Mouse (Mus musculus): Measurements from ENCODE around the gene Enpep.

Gene Enpep

DNA sequence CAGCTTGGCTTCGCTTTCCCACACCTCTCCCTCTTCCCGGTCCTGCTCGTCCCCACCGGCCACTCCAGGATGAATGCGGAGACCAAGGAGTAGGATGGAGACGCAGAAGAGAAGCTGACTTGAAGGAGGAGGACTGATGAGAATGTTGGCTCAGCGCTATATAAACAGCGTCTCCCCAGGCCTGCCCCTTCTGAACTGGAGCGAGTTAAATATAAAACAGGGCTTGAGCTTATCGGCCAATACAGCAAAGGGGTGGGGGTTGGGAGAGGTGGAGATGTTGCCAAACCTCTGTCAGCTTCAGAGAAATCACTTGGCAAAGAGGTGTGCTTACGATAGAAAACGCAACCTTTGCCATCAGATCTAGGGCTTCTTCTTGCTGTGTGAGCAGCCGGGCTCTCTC is at the start of gene Enpep:
TSS of gene Enpep (minus strand) at position 135 of the 400 bp plus-strand sequence.
- peak; percentile 4 for DNase-seq (ENCODE audit: low spot score)

DNA sequence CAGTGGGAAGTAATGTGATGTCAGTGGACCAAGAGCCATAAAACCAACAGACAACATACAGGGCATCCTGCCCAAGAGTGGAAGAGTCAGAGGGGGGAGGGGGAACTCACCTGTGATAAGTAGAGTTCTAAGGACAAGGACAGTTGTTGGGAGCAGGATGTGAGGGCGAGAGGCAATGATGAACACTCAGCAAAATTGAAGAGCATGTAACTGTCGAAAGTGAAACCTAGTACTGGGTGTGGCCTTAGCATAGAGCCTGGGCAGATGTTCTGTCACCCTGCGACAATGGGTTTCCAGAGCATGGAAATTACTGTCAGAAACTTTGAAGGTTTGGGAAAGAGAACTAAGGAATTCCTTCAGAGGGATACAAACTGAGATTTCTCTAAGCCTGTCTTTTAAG is 46.6 kb upstream of the Enpep start:
- DNase-seq (ENCODE audit: low spot score): no peak

DNA sequence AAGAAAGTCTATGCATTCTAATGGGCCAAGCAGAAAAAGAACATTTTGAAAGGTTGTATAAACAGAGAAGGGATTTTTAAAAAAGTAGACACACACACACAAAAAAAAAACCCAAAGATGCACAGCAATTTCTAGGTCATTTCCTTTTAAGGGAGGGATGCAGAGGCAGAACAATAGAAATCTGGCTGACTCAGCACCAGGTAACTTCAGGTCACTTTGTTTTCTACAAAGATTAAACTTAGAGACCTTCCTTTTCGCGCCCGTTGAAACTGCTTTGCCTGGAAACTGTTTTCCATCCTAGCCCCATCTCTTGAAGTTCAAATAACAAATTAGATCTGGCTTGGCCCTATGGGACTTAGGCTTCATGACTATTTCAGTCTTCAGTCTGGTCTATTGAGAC is 42.6 kb upstream of the Enpep start:
- no peak for DNase-seq (ENCODE audit: low spot score)

DNA sequence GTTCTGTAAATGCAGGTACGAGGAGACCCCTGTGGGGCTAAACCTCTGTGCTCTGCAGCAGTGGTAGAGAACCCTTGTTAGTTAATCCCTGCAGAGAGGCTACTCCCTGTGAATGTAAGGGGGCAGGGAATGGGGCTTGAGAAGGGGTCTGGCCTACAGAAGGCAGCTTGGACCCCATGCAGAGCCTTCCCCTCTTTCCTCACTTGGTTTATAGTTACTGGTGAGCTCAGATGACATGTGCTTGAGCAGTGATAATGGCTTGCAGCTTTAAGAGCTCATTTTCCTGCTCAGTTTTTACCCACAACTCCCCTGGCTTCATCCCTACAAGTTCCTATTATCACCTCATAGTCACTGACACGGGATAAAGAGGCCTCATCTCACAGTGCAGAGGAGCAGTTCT is 40.6 kb upstream of the Enpep start:
- no peak for DNase-seq (ENCODE audit: low spot score)

DNA sequence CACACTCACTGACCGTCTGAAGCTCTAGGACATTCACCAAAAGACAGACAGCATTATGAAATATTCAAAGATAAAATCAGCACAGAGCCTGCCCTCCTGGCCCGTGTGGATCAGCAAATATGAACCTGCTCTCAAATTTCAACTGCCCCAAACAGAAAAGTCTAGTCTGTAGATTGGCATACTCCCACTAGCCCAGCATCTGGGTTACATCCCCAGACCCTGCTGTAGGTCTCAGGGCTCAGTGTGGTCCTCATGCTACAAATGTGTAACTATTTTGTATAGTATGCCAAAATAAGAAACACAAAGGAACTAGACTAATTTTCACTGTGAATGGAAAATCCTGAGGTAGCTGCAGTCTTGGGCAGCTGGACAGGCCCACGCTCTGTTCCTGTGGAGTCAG is 37.0 kb upstream of the Enpep start:
- DNase-seq (ENCODE audit: low spot score): no peak

DNA sequence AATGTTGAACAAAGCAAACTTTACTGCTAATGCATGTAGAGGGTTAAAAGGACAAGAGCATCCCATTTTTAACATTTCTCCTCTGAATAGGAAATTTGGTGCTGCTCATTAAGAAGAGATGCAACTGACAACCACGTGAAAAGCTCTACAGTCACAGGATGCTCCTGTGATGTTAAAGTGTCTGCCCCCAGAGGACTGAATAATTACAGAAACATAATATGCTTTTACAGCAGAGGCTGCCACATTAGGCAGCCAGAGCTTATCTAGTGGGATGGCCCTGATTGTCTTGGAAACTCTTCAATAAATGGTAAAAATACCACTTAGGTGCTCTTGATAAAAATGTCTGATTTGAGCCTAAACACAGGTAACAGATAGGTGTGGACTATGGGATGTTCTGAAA is 33.4 kb upstream of the Enpep start:
- DNase-seq (ENCODE audit: low spot score): no peak

DNA sequence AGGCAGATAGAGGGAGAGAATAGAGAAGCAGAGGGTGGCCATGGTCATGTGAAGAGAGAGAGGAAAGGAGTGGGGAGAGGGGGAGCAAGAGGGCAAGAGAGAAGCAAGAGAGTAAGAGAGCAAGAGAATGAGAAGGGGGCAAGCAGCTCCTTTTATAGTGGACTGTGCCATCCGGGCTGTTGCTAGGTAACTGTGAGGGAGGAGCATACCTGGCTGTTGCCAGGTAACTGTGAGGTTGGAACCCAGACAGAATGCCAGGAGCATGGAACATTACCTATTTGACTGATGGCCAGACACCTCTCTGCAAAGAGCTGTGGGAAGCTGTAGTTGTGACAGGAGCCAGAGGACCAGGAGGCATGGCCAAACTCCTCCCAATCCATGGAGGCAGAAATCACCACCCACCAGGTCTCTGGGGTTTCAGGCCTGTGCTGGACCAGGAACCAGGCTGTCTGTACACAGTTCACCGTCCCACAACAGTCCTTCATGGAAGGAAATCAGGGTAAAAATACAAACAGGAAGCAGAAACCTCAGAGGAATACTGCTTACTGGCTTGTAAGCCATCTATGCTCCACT is 32.4 kb upstream of the Enpep start:
- DNase-seq (ENCODE audit: low spot score): no peak

DNA sequence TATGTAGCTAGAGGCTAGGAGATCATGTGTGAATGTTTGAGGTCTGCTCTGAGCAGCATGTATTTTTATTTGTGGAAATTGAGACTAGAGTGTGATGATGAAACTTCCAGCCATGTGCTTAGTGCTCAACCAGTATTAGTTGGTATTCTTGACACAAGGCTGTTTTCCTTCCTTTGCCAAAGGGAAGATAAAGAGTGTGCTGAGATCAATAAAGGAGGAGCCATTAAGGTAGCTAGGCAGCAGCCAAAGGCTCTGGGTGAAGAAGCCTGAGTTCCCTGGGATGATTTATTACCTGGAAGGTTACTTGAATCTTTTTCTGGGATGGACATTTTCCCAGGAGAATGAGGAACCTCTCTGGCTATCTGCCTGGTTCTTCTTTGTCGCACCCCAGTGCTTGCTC is 30.9 kb upstream of the Enpep start:
- DNase-seq (ENCODE audit: low spot score): no peak

DNA sequence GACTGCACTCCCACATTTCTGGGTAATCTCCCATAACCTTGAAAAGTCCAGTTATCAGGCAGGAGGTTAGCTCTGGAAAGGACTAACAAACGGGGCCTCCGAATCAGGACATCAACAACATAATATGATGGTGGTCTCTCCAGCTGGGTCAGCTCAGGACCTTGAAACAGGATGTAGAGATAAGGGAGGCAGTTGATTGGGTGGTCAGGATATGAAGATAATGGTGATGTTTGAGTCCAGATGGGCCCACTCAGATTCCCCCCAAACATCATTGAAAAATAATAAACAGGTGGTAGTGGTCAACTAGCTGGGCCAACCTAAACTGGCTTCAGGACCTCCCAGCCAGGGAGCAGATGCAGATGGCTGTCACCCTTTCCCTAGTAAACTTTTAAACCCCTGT is 25.6 kb upstream of the Enpep start:
- no peak for DNase-seq (ENCODE audit: low spot score)

DNA sequence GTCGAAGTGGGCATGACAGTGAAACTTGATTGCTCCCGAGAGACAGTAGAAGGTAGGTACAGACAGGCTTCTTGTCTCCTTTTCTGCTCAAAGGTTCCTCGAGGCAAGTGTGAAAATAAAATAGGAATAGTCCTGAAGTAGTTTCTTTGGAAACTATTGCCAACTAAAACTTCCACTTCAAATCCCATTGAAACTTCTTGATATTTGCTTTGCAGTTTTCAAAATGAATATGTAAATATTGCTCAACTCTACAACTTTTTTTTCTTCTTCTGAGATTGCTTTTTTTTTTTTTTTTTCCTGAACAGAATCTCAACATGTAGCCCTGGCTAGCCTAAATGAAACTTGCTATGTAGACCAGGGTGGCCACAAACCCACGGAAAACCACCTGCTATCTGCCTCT is 21.4 kb upstream of the Enpep start:
- DNase-seq (ENCODE audit: low spot score): no peak

DNA sequence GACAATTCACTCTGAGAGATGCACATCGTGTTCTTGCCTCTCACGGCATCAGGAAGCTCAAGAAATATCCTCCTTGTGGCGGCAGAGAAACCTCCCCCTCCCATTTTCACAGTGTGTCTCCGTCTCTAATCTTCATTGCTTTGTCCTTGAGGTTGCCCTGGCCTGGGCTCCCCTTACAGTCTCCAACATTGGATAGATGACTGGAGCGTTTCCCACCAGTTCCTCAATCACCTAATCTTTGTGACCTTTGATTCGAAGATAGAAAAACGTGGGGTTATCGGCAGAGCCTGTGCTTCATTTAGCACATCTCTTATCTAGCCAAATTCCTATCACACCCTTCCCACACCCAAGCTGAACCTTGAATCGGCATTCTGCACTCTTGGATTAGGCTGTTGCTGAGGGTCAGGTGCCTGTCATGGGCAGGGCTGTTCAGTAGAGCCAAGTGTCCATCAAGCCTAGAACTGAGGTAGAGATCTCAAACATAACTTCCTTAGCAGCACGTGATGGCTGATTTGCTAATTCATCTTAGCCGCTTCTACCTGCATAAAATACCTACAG is 18.9 kb upstream of the Enpep start:
- DNase-seq (ENCODE audit: low spot score): no peak

DNA sequence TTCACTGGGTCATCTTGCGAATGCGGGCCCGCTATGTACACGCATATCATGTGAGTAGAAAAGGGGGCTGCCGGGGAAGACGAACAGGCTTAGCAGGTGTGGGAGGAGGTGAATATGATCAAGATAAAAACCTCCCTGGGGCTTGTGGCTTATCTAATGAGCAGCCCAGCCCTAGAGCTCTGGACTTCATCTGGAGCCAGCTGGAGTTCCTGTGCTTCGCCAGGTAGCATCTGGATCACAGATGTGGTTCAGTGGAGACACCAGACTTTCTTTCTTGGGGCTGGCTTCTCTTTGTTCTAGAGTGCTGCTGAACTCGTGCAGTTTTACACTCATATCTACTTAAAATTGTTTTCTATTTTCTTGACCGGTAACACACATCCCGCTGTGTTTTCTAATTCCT is 14.8 kb upstream of the Enpep start:
- DNase-seq (ENCODE audit: low spot score): peak; percentile 32

DNA sequence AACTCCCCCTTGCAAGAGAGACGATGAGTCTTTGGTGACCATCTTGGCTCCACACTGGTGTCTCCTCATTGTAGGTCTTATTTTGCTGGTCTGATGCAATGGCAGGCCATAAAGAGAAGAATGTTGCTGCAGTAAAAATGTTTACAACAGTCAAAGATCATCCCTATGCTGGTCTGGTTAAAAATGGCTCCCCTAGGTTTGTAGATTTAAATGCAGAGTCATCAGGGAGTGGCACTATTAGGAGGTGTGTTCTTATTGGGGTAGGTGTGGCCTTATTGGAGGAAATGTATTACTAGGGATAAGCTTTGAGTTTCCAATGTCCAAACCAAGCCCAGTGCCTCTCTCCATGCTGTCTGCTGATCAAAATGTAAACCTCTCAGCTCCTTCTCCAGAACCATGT is 10.2 kb upstream of the Enpep start:
- no peak for DNase-seq (ENCODE audit: low spot score)

DNA sequence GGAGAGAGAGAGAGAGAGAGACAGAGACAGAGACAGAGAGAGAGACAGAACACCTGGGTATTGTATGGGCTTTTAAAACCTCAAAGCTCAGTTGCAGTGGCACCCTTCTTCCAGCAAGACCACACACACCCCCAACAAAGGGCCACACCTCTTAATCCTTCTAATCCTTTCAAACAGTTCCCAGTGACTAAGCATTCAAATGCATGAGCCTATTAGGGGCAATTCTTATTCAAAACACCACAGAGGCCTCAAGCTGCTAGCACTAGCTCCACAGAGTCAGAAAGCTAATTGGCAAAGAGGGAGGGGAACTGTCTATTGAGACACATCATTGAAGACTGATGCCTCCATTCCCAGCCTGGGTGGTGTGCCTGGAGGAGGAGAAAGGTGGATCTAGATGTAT is 8.5 kb upstream of the Enpep start:
- no peak for DNase-seq (ENCODE audit: low spot score)

DNA sequence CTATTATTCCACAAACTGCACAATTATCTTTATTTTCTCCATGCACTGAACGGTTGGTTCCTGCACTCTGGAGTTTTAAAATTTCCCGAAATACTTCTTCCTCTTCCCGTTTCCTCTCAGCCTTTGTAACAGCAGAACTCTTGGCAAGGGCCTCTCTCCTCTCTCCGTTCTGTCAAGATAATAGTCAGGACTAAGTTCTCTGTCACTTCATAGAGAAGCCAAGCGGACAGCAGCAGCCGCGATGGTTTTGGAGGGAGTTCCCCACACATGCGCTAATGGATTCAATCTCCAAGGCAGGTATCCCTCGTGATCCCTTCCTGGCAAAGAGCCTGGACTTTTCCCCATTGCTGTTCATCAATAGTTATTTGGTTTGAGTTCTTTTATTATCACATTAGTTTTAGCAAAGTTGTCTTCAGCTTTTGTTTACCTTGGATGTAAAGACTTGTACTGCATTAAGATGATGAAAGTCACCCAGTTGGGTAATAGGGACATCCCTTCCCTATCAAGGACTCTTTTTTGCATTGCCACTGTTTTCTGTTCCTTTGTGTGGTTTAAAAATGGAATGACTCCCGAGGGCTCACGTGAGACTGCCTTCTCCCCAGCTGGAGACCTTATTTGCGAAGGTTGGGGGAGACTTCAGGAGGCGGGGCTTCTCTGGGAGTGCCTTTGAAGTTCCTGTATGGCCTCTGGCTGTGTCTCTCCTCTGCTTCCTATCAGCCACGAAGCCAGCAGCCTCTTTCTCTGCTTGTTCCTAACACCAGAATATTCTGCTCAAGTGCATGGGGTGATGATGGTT is 6.0 kb upstream of the Enpep start:
- DNase-seq (ENCODE audit: low spot score): peak; percentile 12

DNA sequence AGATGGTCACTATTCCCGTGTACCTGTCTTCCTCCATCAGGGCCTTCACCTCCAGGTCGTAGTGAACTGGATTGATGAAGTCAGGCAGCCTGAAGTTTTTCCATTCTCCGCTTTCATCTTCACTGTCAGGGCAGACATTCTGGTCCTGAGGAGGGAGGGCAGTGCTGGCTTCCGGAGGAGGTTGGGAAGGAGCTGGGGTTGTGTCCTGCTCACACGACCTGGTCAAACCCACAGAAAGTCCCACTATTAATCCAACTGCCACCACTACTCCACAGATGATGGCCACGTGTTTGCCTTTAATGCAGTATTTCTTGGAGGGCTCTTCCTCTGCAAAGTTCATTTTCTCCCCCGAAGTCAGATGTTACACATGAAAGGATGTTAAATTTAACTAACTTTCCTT is 378 bp downstream of the Enpep start:
- DNase-seq (ENCODE audit: low spot score): no peak

DNA sequence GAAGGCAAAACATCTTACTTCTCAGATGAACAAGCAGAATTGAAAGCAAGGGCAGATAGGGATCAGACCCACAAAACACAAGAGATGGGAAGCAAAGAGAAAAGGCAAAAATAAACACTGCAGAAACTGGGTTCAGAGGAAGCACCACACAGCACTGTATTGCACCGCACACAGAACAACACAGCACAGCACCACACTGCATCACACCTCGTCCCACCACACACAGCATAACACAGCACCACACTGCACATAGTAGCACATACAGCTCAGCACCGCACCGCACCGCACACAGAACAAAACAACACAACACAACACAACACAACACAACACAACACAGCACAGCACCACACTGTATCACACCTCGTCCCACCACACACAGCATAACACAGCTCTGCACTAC is 1.1 kb downstream of the Enpep start:
- DNase-seq (ENCODE audit: low spot score): no peak

DNA sequence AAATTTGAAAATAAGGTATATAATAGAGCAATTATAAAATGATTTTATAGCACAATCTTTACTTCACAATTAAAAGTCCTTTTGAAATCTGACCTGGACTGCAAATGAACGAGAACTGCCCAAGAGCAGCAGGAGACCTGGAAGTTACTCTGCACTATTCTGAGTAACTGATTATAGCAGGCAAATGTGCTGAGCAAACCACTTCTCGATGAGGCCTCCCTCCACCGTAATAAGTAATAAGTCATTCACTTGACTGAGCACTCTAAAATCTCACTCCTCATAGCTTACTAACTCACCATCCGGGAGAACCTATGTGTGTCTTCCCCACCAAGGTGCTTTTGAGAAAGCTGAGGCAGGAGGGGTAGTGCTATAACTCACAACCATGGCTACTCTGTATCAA is 4.5 kb downstream of the Enpep start:
- DNase-seq (ENCODE audit: low spot score): no peak

DNA sequence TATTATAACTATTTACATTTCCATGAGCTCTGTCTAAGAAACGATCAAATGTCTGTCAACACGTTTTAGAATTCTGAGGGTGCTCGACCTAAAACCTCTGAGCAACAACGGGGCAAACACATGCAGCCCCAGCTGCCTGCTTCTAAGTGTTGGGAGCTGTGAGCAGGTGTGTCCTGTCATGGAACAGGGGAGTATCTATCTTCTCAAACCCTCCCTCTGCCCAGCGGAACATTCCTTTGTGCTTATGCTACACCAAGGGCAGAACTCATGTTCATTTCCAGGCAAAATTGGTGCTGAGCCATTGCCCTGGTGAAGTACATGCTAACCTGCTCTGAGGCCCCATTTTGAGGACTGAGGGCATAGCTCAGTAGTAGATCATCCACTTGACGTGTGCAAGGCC is 10.9 kb downstream of the Enpep start:
- no peak for DNase-seq (ENCODE audit: low spot score)

DNA sequence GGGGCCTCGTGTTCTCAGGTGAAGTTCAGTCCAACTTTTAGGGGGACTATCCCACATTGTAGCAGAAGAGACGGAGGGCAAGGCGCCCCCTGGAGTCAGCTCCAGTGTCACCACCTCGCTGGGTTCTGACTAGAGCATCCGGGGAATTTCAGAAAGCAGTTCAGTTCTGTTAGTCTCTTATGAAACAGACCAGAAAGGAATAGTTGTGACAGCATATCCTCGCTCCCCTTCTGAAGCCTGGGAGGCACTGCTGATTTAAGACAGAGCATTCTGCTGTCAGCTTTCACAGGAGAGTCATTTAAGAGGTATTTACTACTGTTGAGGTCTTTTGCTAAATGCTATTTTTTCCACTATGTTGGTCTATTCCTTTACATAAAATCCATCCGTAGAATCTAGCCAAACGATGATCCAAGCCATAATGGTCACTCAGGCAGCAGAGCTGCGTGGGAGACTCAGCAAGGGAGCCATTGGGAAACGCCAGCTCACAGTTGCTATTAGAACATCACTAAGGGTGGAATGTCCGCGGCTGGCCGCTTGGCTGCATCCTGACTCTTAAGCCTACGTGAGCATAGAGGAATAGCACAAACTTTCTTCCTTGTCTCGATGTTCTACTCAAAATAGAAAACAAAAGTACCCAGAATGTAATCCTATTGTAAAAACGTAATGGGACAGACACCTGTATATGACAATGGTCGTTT is 15.3 kb downstream of the Enpep start:
- DNase-seq (ENCODE audit: low spot score): no peak

DNA sequence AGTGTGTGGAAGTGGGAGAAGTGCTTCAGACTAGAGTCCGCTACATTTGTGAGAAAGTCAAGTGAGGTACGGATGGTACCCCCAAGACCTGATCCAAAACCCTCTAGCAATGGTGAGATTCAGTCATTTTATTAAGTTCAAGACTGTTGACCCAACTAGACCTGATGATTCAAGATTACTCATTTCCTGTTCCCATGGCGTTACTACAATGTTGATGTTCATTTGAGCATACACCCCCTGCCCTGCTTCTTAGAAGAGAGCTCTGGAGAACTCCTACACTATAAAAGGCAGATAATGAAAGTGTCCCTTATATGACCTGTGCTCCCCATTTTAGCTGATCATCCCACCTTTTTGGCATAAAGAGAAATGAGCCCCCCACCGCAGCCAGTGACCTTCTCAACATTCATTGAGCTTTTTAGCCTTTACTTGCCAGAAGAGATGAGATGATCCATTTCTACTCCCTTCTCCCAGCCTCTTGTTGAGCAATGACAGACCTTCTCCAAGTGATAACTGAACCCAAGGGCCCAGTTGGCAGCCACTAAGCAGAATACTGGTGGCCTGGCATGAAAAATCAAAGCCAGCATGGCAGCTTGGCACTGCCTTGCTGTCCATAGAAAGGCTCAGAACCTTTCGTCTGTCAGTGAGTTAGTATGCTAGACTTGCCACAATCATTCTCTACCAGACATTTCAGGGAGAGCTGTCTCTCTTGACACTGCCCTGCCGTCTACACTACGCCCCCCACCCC is 18.7 kb downstream of the Enpep start:
- DNase-seq (ENCODE audit: low spot score): no peak

DNA sequence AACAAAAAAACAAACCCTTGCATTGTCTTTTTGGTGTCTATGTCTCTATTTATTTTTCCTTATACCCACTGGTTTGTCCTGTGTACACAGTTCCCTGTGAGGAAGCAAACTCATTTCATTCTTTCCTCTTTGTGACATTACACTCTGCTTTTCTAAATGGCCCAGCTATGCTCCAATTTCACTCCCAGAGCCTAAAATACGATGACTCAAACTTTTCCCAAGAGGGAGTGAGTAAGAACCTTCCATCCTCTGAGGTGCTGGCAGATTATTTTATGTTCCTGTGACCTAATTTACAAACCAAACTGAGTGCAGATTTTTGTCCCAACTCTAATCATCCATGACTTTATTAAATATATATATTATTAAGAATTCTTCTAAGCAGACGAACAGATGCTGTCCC is 19.3 kb downstream of the Enpep start:
- DNase-seq (ENCODE audit: low spot score): no peak

DNA sequence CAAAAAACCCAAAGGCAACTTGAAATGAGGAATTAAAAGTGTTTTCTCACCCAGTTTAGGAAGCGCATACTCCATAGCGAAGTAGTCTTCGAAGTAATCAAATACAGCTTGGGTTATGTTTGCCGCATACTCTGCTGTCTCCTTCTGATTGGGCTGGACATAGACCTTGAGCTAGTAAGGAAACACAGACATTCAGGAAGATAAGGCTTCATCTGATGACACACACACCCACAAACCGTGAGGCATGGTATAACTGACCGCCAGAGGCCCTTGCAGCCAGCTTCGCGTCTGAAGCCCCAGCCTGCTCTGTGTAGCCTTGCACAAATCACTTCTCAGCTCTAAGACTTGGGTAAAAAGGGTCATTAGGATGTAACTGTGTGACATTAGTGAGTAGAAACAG is 20.0 kb downstream of the Enpep start:
- DNase-seq (ENCODE audit: low spot score): no peak

Data from embryo, embryonic 10.5 days (tissue).